Mouse (Mus musculus) lung, postnatal 36 days (tissue): ENCODE data around the gene AI854703.

ENCODE experiments used
- DNase-seq: peaks from one replicate; pipeline ENCODE4 v3.0.0; 2022; ENCODE audit warnings: mixed read lengths

The AI854703 gene

GRCm38 (mm10) chr6:48665471-48665870 lies 38.9 kb downstream of the AI854703 start:
- DNase-seq = no peak

- no peak for DNase-seq
These were observed 39.6 kb downstream of the AI854703 start for GRCm38 (mm10) chr6:48666159-48666586.

- DNase-seq = no peak
These were observed 41.5 kb downstream of the AI854703 start for GRCm38 (mm10) chr6:48668022-48668421.

GRCm38 (mm10) chr6:48669446-48669969 lies 42.9 kb downstream of the AI854703 start:
- DNase-seq = no peak

GRCm38 (mm10) chr6:48674291-48675058 lies 47.9 kb downstream of the AI854703 start:
- no peak for DNase-seq

GRCm38 (mm10) chr6:48675400-48675930 lies 48.9 kb downstream of the AI854703 start:
- DNase-seq = no peak

- peak; percentile 79 for DNase-seq
These were observed 49.6 kb downstream of the AI854703 start, which contains the start of gene Gimap9 for GRCm38 (mm10) chr6:48675931-48676859. Gene Gimap9 (plus strand): TSS chr6:48676129.

- no peak for DNase-seq
These were observed 50.4 kb downstream of the AI854703 start for GRCm38 (mm10) chr6:48676860-48677415.

- no peak for DNase-seq
These were observed 51.2 kb downstream of the AI854703 start for GRCm38 (mm10) chr6:48677492-48678345.

- no peak for DNase-seq
These were observed 51.8 kb downstream of the AI854703 start for GRCm38 (mm10) chr6:48678391-48678790.

GRCm38 (mm10) chr6:48679701-48680100 lies 53.1 kb downstream of the AI854703 start:
- no peak for DNase-seq

- no peak for DNase-seq
These were observed 53.9 kb downstream of the AI854703 start for GRCm38 (mm10) chr6:48680421-48680820.

GRCm38 (mm10) chr6:48681472-48682090 lies 55.0 kb downstream of the AI854703 start:
- no peak for DNase-seq

- no peak for DNase-seq
These were observed 55.7 kb downstream of the AI854703 start for GRCm38 (mm10) chr6:48682271-48682670.
